Mouse (Mus musculus): ENCODE data around the gene Cfap298. TPM values are rescaled to one million over a fixed set of nuclear protein-coding genes. Genes with fewer than 3 reads are reported as not detected.

Gene Cfap298
- 10 to 100 TPM; 27.0 to 28.5 TPM for total RNA-seq (2021)

DNA sequence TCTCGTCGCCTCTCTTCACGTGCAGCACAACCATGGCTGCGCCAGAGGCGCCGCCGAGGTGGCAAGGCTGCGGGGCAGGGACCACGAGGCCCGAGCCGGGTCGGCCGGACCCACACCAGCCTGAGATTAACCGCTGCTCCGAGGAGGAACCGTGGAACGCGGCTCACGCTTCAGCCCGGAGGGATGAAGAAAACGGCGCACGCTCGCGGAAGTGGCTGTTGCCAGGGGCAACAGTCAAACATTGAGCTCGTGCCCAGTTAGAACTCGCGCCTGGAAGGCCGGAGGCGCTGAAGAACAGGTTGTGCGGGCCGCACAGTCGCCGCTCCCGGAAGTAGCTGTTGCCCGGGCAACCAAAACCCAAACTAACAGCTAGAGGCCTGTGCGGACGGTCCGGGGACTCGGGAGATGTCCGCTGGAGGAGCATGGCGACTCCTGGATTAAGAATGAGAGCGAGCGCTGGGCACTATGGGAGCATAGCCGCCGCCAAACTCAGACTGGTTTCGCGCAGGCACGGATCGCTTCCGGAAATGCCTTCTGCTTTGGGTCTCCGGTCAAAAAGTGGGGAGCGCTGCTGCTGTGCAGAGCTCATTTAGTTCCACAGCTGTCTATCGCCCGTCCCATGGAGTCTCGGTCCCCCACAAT lies at the start of gene Cfap298:
Cfap298 (minus strand) TSS at position 428 of the 642 bp plus-strand sequence.
- DNase-seq = peak; percentile 91 to 94
- intact Hi-C loops (cut with DNase I) = loop anchor here (1.0 to 5.0 kb wide), 4 partner anchors 76 to 210 kb away; partner anchors contain the start of genes Synj1 and Urb1

DNA sequence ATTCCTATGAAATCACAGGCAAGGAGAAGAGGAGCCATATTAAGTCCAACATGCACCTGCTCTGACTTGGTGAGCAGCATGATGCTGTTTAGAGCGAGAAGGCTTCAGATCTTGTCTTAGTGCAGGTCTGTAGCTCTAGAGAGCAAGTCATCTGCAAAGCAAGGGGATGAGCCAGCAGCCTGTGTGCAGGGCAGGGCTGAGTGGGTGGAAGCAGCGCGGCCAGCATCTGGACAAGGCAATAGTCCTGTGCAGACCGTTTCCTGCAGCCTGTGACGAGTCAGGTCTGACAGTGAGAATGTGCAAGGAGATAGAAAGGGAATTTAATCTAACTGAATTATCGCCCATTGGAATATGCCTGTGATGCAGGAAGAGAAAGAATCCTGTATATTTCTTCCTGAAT lies 36.1 kb upstream of the Cfap298 start:
- intact Hi-C loops (cut with DNase I) = no loop called here
- DNase-seq = no peak

DNA sequence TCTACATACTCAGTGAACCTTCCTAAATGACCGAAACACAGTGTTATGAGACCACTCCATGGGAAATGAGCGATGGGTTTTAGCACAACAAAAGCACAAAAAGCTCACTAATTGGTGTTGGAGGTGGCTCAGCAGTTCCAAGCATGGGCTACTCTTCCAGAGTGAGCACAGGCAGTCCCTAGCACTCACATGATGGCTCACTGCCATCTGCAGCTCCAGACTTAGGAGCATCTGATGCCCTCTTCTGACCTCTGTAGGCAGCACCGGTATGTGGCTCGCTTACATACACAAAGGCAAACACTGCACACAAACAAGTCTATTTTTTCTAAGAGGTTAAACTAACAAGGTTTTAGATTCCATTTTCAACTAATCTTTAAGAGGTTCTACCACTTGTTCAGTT lies 31.3 kb upstream of the Cfap298 start:
- DNase-seq = no peak
- intact Hi-C loops (cut with DNase I) = no loop called here

DNA sequence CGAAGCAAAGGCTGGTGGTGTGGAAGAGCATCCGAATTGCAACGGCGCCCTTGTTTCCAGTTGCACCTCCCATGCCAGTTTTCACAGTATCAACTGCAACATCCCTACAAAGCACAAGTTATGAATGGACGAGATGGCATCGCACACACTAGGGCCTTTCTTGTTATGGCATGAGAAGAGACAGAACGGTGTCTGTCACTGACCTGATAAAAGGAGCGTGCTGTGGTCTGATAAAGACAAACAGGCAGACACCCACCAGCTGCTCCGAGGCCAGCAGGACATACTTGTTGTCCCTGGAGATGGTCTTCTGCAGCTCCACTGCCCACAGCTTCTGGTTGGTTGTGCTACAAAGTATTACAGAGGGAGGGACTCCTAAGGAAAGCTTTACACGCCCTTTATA lies 29.4 kb upstream of the Cfap298 start:
- DNase-seq = no peak
- intact Hi-C loops (cut with DNase I) = no loop called here

DNA sequence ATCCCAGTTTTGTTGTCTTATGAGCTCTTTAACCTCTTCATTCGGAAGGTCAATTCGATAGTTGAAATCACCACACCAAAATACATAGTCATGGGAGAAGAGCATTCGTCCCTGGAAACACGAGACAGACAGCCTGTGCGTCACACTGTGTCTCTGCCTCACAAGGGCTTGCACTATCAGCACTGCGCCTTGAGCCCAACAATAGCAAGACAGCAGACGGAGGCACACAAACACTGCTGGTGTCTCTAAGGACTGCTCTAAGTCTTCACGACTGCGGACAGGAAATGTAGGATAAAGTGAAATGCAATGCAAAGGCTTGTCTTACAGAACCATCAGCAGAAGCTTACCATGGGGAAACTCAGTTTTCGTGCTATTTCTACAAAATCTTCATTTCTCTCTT lies 29.0 kb upstream of the Cfap298 start:
- DNase-seq = no peak
- intact Hi-C loops (cut with DNase I) = no loop called here

DNA sequence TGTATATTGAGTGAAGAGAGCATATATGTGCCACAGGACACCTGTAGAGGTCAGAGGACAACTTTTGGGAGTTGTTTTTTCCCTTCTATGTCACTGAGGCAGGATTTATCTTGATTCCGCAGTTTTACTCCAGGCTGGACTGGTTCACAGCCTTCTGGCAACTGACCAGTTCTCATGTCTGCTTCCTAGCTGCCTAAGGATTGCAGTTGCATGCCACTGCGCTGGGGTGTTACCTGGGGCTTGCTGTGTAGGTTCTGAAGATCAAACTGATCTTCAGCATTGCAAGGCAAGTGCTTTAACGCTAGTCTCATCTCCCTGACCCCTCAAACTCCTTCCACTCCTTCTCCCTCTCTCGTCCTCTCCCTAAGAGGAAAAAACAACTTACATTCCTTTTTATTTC lies 28.3 kb upstream of the Cfap298 start:
- intact Hi-C loops (cut with DNase I) = no loop called here
- DNase-seq = no peak

DNA sequence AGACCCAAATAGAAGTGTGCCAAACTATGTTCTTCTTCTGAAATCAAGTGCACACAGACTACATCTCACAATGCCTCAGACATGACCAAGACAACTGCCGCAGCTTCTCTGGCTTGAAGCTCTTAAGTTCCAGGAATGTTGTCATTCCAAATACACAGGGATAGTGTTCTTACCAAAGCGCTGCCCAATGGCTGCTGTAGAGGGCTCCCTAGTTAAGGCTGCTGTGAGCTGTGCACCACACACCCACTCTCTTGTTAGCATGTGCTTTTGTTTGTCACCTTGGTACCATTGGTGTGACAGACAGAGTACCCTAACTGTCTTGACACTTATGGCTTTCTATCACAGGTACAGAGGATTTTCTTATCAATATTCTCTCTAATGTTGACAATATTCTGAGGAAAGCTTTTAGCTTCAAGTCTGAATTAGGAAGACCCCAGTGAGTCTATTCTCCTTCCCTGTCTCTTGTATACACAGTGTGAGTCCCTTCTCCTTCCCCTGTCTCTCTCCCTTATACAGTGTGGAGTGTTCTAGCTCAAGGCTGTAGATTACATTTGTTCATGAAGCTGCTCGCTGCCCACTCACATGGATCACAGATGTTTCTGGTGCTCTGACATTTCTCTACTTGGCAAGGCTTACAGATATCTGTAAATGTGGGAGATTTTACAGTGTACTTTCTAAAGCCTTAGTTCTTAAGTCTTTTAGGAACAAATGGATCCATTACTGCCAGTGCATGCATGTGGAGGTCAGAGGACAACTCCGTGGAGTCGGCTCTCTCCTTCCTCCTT lies 23.6 kb upstream of the Cfap298 start:
- no peak for DNase-seq
- intact Hi-C loops (cut with DNase I) = no loop called here

DNA sequence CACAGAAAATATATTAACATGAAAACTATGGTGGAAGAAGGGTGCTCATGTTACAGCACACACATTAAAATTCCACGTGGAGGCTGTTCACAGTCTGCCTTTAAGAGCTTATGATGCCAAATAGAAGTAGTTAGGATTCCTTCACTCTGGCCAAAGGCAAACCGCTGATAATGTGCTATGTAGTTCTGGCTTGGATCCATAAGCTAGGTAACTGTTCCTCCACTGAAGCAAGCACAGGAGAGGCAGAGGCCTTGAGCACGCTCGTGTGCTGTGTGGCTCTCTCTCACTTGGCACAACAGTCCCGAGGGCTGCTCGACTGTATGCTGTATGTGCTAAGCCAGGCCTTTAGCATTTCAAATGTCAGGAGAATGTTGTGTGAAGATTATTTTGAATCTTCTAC lies 20.6 kb upstream of the Cfap298 start:
- no peak for DNase-seq
- intact Hi-C loops (cut with DNase I) = no loop called here

DNA sequence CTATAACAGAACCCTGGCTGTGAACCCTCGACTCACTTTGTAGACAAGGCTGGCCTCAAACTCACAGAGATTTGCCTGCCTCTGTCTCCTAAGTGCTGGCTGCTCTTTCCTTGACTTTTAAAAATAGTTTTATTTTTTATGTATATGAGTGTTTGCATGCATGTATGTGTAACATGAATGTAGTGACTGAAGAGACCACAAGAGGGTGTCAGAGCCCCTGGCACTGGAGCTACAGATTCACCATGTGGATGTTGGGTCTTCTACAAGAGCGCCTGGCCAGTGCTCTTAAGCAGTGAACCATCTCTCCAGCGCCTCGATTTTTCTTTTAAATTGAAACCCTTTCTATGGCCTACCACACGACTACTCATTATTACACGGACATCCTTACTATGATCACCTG lies 18.9 kb upstream of the Cfap298 start:
- intact Hi-C loops (cut with DNase I) = no loop called here
- DNase-seq = no peak

DNA sequence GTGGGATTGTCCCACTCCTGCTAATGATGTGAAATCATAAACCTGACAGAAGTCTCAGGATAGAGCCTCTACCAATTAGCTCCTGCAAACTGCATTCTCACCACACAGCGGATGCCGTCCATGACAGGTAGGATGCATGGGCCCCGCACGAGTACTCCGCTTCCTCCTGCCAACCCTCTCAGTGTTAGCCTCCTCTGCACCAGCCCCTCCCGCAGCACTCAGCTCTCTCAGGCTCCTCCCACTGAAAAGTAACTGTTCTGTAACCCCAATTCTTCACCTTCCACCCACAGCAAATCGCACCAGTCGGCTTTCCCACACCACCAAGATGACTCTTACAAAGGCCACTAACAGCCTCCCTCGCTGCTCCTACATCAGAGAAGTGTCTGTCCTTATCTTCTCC lies 18.2 kb upstream of the Cfap298 start:
- intact Hi-C loops (cut with DNase I) = no loop called here
- DNase-seq = no peak

DNA sequence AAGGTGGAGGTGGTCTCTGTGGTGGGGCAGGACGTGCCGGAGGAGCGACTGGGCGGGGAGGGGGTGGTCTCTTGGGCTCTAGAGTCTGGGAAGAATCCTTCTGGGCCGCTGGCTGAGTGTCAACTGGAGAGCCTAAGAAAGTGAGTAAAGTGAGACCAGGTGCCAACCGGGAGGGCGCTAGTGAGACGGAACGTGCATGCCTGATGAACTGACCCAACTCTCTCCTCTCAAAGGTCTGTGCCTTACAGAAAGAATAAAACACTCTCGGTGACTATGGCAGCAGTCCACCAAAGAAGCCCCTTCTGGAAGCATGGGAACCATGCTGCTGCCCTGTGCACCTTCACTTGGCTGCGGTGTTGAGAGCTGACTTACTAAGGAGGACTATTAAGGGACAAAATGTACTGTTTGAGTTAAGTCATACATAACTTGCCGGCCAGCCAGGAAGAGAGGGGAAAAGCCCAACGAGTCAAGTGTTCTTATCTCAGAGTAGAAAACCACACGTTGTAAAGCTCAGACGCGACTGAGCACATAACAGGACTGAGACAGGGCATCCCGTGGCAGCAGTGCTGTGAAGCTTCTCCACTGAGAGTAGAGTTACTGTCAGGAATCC lies 15.5 kb upstream of the Cfap298 start:
- DNase-seq = no peak
- intact Hi-C loops (cut with DNase I) = no loop called here

DNA sequence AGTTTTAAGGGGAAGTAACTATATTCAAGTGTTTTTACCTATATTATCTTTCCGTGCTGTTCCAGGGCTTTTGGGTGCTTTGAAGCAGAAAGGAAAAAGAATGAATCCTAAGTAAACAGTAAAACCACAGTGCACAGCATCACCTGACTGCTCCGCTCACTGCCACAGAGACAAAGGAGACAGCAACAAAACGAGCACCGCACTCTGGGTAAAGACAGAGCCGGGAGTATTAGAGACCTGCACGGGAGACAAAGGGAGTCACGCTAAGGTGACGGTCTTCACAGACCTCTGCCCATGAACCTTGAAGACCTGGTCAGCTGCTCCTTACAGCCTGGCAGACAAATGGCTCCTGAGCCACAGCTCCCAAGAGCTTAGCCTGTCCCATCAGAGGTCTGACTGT lies 12.1 kb upstream of the Cfap298 start:
- DNase-seq = no peak
- intact Hi-C loops (cut with DNase I) = no loop called here

DNA sequence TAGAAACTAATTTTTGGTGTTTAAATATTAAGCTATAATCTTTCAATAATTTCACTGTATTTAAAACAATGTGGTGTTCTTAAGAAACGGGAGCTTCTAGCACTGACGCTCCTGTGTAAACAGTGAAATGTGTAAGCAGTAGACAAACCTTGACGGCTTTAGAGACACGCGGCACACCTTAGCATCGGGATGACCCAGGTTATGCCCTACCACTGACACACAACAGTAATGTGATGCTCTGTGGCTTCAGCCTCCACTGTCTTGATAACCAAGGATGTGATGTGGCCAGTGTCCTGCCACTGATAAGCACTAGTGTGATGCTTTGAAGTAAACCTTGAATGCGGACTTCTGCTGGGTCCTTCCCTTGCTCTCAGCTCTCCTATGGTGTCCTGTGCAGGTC lies 6.3 kb upstream of the Cfap298 start:
- no peak for DNase-seq
- intact Hi-C loops (cut with DNase I) = no loop called here

DNA sequence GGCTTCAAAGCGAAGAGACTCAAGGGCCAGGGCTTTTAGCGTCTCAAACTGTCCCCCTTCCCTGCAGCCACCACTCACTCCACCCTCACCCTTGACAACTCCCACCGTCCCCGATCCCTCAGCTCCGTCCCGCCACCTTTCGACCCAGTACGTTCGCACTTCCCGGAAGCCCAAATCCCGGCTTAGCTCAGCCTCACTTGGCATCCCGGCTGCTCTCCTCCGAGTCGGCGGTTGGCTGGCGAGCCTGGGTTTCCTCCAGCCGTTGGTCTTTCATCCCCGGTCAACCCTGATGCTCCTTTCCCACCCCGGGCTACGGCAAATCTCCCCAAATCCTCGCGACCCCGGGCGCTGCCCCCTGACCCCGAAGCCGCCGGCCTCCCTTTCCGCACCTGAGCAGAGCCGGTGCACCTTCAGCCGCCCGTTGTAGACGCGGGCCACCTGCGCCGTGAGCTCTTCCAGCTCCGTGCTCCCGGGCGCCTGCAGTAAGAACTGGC lies 674 bp downstream of the Cfap298 start:
- peak in 1 of 2 experiments; percentile 69 for DNase-seq
- intact Hi-C loops (cut with DNase I) = loop anchor here (2.0 to 5.0 kb wide), 3 partner anchors 77 to 122 kb away; partner anchors contain the start of genes Synj1 and Urb1

DNA sequence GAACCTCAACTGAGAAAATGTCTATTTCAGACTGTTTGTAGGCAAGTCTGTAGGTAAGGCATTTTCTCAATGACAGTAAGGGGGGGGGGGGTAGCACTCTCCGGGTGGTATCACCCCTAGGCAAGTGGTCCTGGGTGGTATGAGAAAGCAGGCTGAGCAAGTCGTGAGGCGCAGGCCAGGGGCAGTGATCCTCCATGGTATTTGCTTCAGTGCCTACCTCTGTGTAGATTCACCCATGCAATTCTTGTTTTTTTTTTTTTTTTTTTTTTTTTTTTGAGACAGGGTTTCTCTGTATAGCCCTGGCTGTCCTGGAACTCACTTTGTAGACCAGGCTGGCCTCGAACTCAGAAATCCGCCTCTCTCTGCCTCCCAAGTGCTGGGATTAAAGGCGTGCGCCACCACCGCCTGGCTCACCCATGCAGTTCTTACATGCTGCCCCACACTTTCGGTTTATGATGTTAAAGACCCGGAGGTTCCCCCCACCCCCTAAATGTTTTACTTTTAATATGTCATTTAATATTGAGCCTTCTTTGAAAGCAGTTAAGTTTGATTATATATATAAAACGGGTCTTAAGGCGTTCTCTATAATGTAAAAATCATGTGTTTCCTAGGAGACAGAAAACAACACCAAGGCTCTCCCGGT lies 1.3 kb downstream of the Cfap298 start:
- DNase-seq = no peak
- intact Hi-C loops (cut with DNase I) = loop anchor here (2.0 to 5.0 kb wide), 3 partner anchors 77 to 121 kb away; partner anchors contain the start of genes Synj1 and Urb1

DNA sequence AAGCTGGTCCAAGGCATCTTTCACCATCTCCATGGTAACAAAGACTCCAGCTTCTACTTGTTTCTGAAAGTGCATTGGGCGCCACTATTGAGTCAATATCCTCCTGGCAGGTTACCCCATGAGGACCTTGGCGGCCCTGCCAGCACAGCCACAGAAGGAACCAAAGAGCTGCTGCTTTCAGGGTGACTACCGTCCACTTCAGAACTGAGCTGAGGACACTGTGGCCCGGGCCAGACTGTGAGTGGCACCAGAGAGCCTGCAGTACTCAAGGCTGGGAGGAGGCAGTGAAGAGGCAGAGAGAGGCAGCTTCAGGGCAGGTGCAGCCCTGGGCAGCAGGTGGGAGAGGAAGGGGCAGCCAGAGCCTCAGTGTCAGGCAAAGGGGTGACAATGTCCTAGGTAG lies 7.5 kb downstream of the Cfap298 start:
- DNase-seq = no peak
- intact Hi-C loops (cut with DNase I) = loop anchor here (5.0 kb wide), 1 partner anchor 190 kb away; the partner anchor contains the start of gene Mrap

DNA sequence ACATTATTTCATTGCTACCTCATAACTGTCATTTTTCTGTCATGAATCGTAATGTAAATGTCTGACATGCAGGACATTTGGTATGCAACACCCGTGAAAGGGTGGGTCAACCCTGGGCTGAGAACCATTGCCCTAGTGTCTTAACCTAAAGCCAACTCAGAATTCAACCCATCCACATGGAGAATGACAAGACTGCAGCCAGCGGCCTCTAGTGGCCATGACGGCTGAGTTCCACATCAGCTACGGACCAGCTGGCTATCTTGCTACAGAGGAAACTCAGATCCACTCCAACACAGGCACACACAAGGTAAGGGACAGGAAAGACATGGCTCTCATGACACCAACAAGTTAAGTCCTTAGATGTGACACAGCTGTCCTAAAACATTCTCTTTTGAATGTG lies 9.5 kb downstream of the Cfap298 start:
- intact Hi-C loops (cut with DNase I) = loop anchor here (1.0 to 5.0 kb wide), 2 partner anchors 96 to 188 kb away; partner anchors contain the start of gene Mrap
- peak; percentile 66 to 74 for DNase-seq

DNA sequence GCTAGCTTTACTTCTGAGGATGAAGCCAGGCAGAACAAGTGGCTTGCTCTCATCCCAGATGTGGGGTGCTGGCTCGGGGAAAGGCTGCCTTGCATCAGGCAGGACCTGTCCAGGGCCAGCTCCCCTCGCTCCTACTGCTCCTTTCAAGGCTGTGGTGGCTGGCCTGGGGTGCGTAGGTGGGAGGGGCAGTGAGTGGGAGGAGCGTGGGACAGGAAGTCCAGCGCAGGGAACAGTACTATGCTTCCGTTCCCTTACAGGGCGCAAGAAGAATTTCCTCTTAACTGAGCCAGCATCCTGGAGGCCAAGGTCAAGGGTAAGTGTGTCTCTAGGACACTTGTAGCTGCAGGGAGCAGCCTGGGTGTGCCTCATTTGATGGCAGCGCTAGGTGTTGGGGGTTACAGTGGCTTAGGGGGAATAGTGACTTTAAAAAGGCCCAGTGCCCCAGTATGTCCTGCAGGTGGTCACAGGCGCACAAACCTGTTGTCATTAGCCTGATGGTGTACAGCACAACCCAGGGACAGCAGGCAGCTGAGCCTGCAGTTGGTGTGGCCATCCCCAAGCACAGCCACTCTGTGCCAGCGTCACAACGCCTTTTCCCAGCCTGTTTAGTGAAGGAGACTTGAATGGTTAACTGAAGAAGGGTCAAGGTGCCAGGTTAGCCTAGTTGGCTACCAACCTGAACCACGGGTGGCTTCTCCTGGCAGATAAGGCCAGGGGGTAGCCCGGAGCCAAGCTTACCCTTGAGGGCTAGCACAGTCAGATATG lies 10.1 kb downstream of the Cfap298 start:
- peak in 1 of 2 experiments; percentile 42 for DNase-seq
- intact Hi-C loops (cut with DNase I) = loop anchor here (1.0 to 5.0 kb wide), 2 partner anchors 95 to 187 kb away; partner anchors contain the start of gene Mrap

DNA sequence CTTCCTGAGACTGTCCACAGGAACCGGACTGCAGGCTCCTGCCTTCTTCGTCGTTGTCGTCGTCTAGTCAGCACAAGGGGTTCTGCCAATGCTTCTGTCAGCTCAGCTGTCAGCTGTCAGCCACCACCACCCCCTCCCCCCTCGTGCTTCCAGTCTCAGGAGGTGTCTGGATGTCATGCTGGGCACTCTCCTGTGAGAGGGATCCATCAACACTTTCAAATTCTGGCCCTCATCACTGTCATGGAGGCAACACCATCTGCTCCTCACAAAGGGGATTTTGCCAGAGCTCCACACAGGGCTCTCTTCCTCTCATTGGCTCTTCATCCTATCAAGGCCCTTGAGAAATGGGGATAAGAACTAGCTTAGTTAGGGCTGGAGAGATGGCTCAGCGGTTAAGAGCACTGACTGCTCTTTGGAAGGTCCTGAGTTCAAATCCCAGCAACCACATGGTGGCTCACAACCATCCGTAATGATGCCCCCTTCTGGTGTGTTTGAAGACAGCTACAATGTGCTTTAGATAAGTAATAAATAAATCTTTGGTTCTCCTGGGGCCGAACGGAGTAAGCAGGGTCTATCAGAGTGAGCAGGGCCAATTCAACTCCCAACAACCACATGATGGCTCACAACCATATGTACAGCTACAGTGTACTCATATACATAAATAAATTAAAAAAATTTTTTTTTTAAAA lies 13.3 kb downstream of the Cfap298 start:
- intact Hi-C loops (cut with DNase I) = no loop called here
- DNase-seq = peak; percentile 31 to 56

Measured in heart, postnatal 36 days (tissue).